In the genomic region with DNA sequence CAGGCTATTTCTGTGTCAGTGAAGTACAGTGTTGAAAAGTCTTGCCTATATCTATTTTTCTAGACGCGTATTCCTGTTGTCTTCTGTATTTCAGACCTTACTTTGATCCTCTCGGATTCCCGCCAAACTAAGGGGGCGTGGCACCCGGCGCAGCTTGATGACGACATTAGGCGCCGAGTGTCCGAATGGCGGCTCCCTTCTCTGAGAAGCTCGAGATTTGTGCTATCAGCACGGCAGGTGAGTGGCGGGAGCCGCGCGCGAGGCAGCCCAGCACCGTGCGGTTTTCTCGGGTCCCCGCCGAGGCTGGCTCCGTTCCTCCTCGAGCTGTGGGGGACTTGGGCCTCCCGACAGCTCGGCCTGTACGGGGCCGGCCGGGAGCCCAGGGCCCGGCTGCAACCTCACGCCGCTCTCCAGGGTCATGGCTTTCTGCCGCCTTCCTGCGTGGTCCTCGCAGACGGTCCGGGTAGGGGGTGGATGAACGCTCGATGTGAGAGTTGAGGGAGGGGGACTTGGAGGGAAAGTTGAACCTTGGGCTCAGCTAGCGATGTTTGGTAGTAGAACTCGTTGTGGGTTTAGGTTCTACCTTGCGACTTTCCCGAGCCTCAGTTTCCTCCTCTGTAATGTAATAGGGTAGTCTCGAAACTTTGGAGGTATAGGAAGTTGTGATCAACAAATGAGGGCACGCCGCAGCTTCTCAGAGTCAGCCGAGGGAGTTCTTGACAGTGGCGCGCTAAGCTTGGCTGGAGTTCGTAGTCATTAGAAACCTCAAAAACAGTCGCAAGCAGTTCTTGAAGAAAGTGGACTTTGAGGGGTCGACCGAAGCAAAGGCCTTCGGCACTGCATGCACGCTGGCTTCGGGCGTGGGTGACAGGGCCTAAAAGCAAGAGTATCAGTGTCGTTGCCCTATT, we compare ENCODE assay signal across 8 mouse cellular contexts. TPM values are rescaled to one million over a fixed set of nuclear protein-coding genes. Genes with fewer than 3 reads are reported as not detected.
DNase-seq lines count a peak whose midpoint lies in the region; ATAC-seq lines count a peak whose summit lies in the region.

A gene (plus strand): TSS at position 157 of the 908 bp plus-strand sequence.

- H3K4me3 ChIP-seq in intestine, embryonic 14.5 days (ENCODE audit: low read depth, low read length), result peak within 1 kb of the TSS; percentile 99

- intact Hi-C loops in gastrocnemius, postnatal 36 days (cut with DNase I), result loop anchor here (1.0 kb wide), 1 partner anchor 59 kb away; no protein-coding TSS in a partner anchor
- intact Hi-C loops in left cerebral cortex, postnatal 14 days (cut with DNase I), result loop anchor here (2.0 kb wide), 1 partner anchor 57 kb away; no protein-coding TSS in a partner anchor

- WGBS in intestine, embryonic 14.5 days, result 3% methylated on average over 60 of the region's 60 CpGs

- H3K27me3 ChIP-seq in intestine, embryonic 14.5 days (replicated peaks; ENCODE audit: control insufficient read depth, insufficient read depth, low read length), result no peaks in the 10 kb centered on the region

- H3K36me3 ChIP-seq in intestine, embryonic 14.5 days (ENCODE audit: control insufficient read depth, insufficient read depth, low read length), result peaks cover 27% of the 10 kb centered on the region

- peak; percentile 79 for ATAC-seq in intestine, embryonic 14.5 days (replicated peaks; ENCODE audit: low FRiP score, low TSS enrichment, low read depth)
- ATAC-seq in megakaryocyte-erythroid progenitor cell, adult 5-6 weeks (replicated peaks; ENCODE audit: low FRiP score, low TSS enrichment, poor library complexity, severe bottlenecking), result peak; percentile 65

- no peaks in the 10 kb centered on the region for H3K9me3 ChIP-seq in intestine, embryonic 14.5 days (ENCODE audit: control insufficient read depth, low read length)

- peak; percentile 78 for DNase-seq in adrenal gland, adult 8-10 months
- peak; percentile 88 for DNase-seq in embryo, embryonic 11.5 days (ENCODE audit: low read depth, low spot score)
- DNase-seq in gastrocnemius, postnatal 36 days, result peak; percentile 86 to 92
- peak; percentile 100 for DNase-seq in intestine, embryonic 14.5 days (ENCODE audit: low spot score)
- DNase-seq in left cerebral cortex, postnatal 14 days (ENCODE audit: low spot score in 2 of 2), result peak; percentile 86 to 91
- peak; percentile 91 for DNase-seq in right cerebral cortex, postnatal 14 days
- peak; percentile 89 to 91 for DNase-seq in urinary bladder, postnatal 36 days (ENCODE audit: low spot score in 2 of 2)

- H3K9ac ChIP-seq in intestine, embryonic 14.5 days (ENCODE audit: low read length), result peak within 1 kb of the TSS; percentile 89

- peaks cover 9% of the 10 kb centered on the region; the same call in 1 of the 2 replicates for H3K4me1 ChIP-seq in intestine, embryonic 14.5 days (replicated peaks; ENCODE audit: control insufficient read depth, insufficient read depth, low read length)

- H3K4me2 ChIP-seq in intestine, embryonic 14.5 days (ENCODE audit: low read length), result peak within 1 kb of the TSS; percentile 79

- H3K27ac ChIP-seq in intestine, embryonic 14.5 days (ENCODE audit: low read depth), result no peak within 1 kb of the TSS

RNA-seq across cellular contexts. Expression of the gene that starts here (rescaled TPM):
- total RNA-seq in adrenal gland, adult 8-10 months (2022), result 10 to 100 TPM; 33.4 to 48.2 (median 40.4) TPM
- 10 to 100 TPM in 1 of 2 experiments, 1 to 10 TPM in 1; 9.4 to 13.1 TPM for total RNA-seq in gastrocnemius, postnatal 36 days (2021)
- 43.0 and 43.7 TPM in 2 replicates for polyA plus RNA-seq in intestine, embryonic 14.5 days (2014; fragmentation: Nextera tagmentation; extraction: Ambion mirVana)
- total RNA-seq in left cerebral cortex, postnatal 14 days (2021), result 10 to 100 TPM; 51.9 to 58.8 TPM
- total RNA-seq in megakaryocyte-erythroid progenitor cell, adult 5-6 weeks (2014; fragmentation: Nextera tagmentation), result 88.7 and 152 TPM in 2 replicates
- 75.3 and 83.2 TPM in 2 replicates for total RNA-seq in megakaryocyte-erythroid progenitor cell, adult 5-6 weeks (2017)
